Mouse (Mus musculus): ENCODE data around the gene Nqo2. TPM values are rescaled to one million over a fixed set of nuclear protein-coding genes. Genes with fewer than 3 reads are reported as not detected.

Gene Nqo2
- total and polyA plus RNA-seq, 3 experiments, result 4.3 to 11.2 (median 10.7) TPM

- Histone ChIP-seq H3K4me3 (replicated peaks in 1 of 3; ENCODE audit: low read depth in 2 of 3, low read length in 2 of 3, poor library complexity in 1 of 3) (no peak overlapping the region), H3K27me3 (replicated peaks) (no peaks in the 10 kb centered on the region), H3K36me3 (replicated peaks in 1 of 2; ENCODE audit: control insufficient read depth in 1 of 2, insufficient read depth in 1 of 2, low read length in 1 of 2) (no peaks in the 10 kb centered on the region), H3K79me2 (replicated peaks; ENCODE audit: control insufficient read depth, extremely low read depth, insufficient read depth, poor library complexity, severe bottlenecking) (no peaks in the 10 kb centered on the region), H3K4me2 (ENCODE audit: insufficient read depth, low read depth, poor library complexity, severe bottlenecking) (no peak overlapping the region), H3K27ac (ENCODE audit: insufficient read depth, low read depth) (no peak overlapping the region), H3K9ac (ENCODE audit: insufficient read depth, low read depth) (no peak overlapping the region), H3K4me1 (ENCODE audit: control insufficient read depth in 1 of 2, insufficient read depth in 2 of 2) (no peaks in the 10 kb centered on the region), H3K9me3 (replicated peaks; ENCODE audit: low read length) (no peaks in the 10 kb centered on the region)
- DNase-seq (ENCODE audit: extremely low read depth), result no peak
- in situ Hi-C loops (cut with MboI; ENCODE audit: low pct_ligation_motif_present, low pct_unique_long_range_greater_than_20kb, low sequenced_read_pairs) (loop anchor here (10.0 kb wide), 1 partner anchor 202 kb away; no protein-coding TSS in a partner anchor), dilution Hi-C loops (cut with MboI; ENCODE audit: extremely low pct_ligation_motif_present, extremely low pct_unique_long_range_greater_than_20kb, low sequenced_read_pairs) (no loop called here)
- TF ChIP-seq USF1 (IDR thresholded peaks at IDR 0.05; ENCODE audit: low read depth, low read length) (no peak), RCOR1 (conservative IDR thresholded peaks at IDR 0.05; ENCODE audit: low read depth, low read length) (no peak), TCF12 (IDR thresholded peaks at IDR 0.05; ENCODE audit: low read depth, low read length) (no peak), PAX5 (IDR thresholded peaks at IDR 0.05; ENCODE audit: low read length) (no peak), ZC3H11A (IDR thresholded peaks at IDR 0.05; ENCODE audit: low read depth, low read length) (no peak), POLR2A (IDR thresholded peaks at IDR 0.05; ENCODE audit: low read depth, low read length) (no peak)
Measured at GRCm38 (mm10) chr13:33952947-33953346, 11.5 kb upstream of the Nqo2 start.

GRCm38 (mm10) chr13:33956571-33957421, 7.7 kb upstream of the Nqo2 start:
- DNase-seq (ENCODE audit: extremely low read depth), result peak; percentile 47
- Histone ChIP-seq H3K4me2 (ENCODE audit: insufficient read depth, low read depth, poor library complexity, severe bottlenecking) (no peak overlapping the region), H3K27me3 (replicated peaks) (no peaks in the 10 kb centered on the region), H3K27ac (ENCODE audit: insufficient read depth, low read depth) (no peak overlapping the region), H3K9ac (ENCODE audit: insufficient read depth, low read depth) (no peak overlapping the region), H3K9me3 (replicated peaks; ENCODE audit: low read length) (no peaks in the 10 kb centered on the region), H3K4me3 (replicated peaks in 1 of 3; ENCODE audit: low read depth in 2 of 3, low read length in 2 of 3, poor library complexity in 1 of 3) (no peak overlapping the region), H3K79me2 (replicated peaks; ENCODE audit: control insufficient read depth, extremely low read depth, insufficient read depth, poor library complexity, severe bottlenecking) (no peaks in the 10 kb centered on the region), H3K4me1 (ENCODE audit: control insufficient read depth in 1 of 2, insufficient read depth in 2 of 2) (no peaks in the 10 kb centered on the region), H3K36me3 (replicated peaks in 1 of 2; ENCODE audit: control insufficient read depth in 1 of 2, insufficient read depth in 1 of 2, low read length in 1 of 2) (no peaks in the 10 kb centered on the region)
- peak; percentile 65 to 88 for TF ChIP-seq CTCF (conservative IDR thresholded peaks at IDR 0.05 in 1 of 2, IDR thresholded peaks at IDR 0.05 in 1 of 2; ENCODE audit: low read depth in 2 of 2, low read length in 2 of 2)
- TF ChIP-seq POLR2A (IDR thresholded peaks at IDR 0.05; ENCODE audit: low read depth, low read length), result no peak
- no peak for TF ChIP-seq MEF2A (IDR thresholded peaks at IDR 0.05; ENCODE audit: borderline replicate concordance, low read depth, low read length)
- TF ChIP-seq USF1 (IDR thresholded peaks at IDR 0.05; ENCODE audit: low read depth, low read length), result no peak
- peak; percentile 74 for TF ChIP-seq SMC3 (IDR thresholded peaks at IDR 0.05; ENCODE audit: low read depth, low read length)
- TF ChIP-seq EP300 (IDR thresholded peaks at IDR 0.05; ENCODE audit: low read length), result no peak
- TF ChIP-seq CHD2 (IDR thresholded peaks at IDR 0.05; ENCODE audit: low read length), result no peak
- no peak for TF ChIP-seq POLR2AphosphoS2 (IDR thresholded peaks at IDR 0.05; ENCODE audit: low read depth, low read length)
- TF ChIP-seq MAFK (IDR thresholded peaks at IDR 0.05; ENCODE audit: insufficient replicate concordance, low read length), result no peak
- no peak for TF ChIP-seq TBP (conservative IDR thresholded peaks at IDR 0.05; ENCODE audit: low read depth, low read length)
- no peak for TF ChIP-seq NRF1 (IDR thresholded peaks at IDR 0.05; ENCODE audit: low read depth, low read length)
- no peak for TF ChIP-seq KAT2A (IDR thresholded peaks at IDR 0.05; ENCODE audit: insufficient replicate concordance, low read length)
- TF ChIP-seq ZKSCAN1 (IDR thresholded peaks at IDR 0.05; ENCODE audit: borderline replicate concordance, low read depth, low read length), result no peak
- no peak for TF ChIP-seq RCOR1 (conservative IDR thresholded peaks at IDR 0.05; ENCODE audit: low read depth, low read length)
- TF ChIP-seq JUND (conservative IDR thresholded peaks at IDR 0.05; ENCODE audit: low read depth, low read length), result no peak
- TF ChIP-seq MAZ (IDR thresholded peaks at IDR 0.05; ENCODE audit: low read depth, low read length), result no peak
- peak; percentile 90 for TF ChIP-seq RAD21 (IDR thresholded peaks at IDR 0.05; ENCODE audit: low read depth, low read length)
- in situ Hi-C loops (cut with MboI; ENCODE audit: low pct_ligation_motif_present, low pct_unique_long_range_greater_than_20kb, low sequenced_read_pairs) (loop anchor here (10.0 kb wide), 1 partner anchor 198 kb away; no protein-coding TSS in a partner anchor), dilution Hi-C loops (cut with MboI; ENCODE audit: extremely low pct_ligation_motif_present, extremely low pct_unique_long_range_greater_than_20kb, low sequenced_read_pairs) (no loop called here)
